Mouse (Mus musculus) adrenal gland, postnatal 10 days (tissue): ENCODE measurements around the gene Agbl5. TPM values are rescaled to one million over a fixed set of nuclear protein-coding genes. Genes with fewer than 3 reads are reported as not detected.

Source experiments
- DNase-seq: peaks from one replicate; pipeline ENCODE4 v3.0.0; 2021; ENCODE audit warnings: mixed read lengths
- total RNA-seq, 2 experiments: library from RNA; stranded (reverse); gene quantifications; 2 replicates each; pipeline ENCODE4 v1.2.3; 2021

Gene Agbl5
- total RNA-seq, 2 experiments from 2014 or later: 12.4 to 17.0 TPM

- no peak for DNase-seq
Measured at GRCm38 (mm10) chr5:30920621-30921020, 32.1 kb downstream of the Agbl5 start.

DNA sequence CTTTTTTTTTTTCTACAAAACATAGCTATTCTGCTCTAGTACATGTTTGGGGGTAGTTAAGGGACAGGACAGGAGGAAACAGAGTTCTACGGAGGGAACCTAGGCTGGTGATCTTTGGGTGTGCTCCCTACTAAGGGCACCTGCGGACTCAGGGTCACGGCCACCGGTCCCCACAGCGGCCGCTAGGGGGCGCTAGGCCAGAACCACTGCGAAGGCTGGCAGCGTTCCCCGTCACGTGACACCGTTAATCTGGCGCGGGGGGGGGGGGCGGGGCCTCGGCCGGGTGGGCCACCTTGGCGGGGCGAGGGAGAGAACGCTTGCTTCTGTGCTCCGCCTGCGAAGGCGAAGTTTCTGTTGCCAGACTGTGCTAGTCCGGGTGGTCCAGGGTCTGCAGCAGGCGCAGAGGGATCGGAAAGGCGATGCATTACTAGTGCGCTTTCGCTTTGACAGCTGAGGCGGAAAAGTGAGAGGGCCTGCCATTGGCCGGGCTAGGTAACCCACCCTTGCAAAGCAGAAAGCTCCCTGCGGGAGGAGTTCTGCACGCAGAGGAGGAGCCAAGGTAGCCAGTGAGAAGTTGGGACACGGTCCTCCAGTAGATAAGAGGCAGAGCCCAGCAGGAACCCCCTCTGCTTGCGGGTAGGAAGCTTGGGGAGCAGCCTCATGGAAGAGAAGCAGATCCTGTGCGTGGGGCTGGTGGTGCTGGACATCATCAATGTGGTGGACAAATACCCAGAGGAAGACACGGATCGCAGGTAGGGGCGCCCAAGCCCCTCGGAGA is 33.0 kb downstream of the Agbl5 start, which contains the start of gene Khk:
Gene Khk (plus strand): TSS at position 176 of the 778 bp plus-strand sequence.
- peak; percentile 96 for DNase-seq

GRCm38 (mm10) chr5:30922581-30923041 is 34.1 kb downstream of the Agbl5 start:
- DNase-seq: no peak

DNA sequence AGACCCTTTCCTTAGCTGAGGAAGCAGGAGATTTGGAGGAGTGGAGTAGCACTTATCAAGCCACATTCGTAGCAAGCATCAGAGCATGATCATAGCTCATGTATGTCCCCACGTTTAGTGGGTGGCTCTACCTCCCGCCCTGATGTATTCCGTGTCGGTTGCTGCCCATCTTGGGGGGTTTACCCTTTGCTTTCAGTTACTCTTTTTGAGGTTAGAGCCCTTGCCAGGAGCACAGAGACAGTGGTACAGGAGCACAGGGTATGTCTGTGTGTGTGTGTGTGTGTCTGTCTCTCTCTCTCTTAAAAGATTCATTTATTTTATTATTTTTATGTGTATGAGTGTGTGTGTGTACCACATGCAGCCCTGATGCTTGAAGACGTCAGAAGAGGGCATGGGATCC is 34.6 kb downstream of the Agbl5 start:
- no peak for DNase-seq

GRCm38 (mm10) chr5:30924614-30925013 is 36.1 kb downstream of the Agbl5 start:
- DNase-seq: no peak

DNA sequence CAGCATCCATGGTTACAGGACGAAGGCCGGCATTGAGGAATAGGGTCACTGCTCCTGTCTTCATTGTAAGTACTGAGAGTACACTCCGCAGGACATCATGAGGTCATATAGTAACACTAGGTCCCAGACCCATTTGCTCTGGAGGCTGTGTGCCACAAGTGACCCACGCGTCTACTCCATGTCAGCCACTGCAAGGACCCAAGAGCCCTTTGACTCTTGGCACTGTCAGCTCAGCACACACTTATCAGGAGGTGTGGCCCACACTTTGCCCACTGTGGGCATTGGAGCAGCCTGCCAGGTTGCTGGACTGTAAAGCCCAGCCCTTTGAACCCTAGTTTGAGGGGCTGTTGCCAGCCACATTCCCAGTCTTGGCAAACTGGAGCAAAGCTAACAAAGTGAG is 36.7 kb downstream of the Agbl5 start:
- no peak for DNase-seq

DNA sequence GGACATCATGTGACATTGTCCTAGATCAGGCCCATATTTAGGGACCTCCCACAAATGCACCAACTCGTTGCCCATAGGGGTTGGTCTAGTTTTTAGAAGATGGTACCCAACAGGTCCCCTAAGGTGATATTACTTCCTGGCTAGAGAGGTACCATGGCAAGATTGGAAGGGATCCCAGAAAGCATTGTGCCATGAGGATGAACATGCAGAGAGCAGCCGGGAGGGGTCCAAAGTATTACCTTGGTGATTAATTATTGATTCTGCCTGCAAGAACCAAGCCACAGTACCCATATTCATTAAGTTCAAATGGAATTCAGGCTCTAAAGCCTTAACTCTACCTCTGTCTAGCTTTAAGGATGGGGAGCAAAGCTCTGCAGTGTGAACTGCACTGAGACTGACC is 37.6 kb downstream of the Agbl5 start:
- DNase-seq: no peak

GRCm38 (mm10) chr5:30927945-30928529 is 39.5 kb downstream of the Agbl5 start:
- peak; percentile 49 for DNase-seq

DNA sequence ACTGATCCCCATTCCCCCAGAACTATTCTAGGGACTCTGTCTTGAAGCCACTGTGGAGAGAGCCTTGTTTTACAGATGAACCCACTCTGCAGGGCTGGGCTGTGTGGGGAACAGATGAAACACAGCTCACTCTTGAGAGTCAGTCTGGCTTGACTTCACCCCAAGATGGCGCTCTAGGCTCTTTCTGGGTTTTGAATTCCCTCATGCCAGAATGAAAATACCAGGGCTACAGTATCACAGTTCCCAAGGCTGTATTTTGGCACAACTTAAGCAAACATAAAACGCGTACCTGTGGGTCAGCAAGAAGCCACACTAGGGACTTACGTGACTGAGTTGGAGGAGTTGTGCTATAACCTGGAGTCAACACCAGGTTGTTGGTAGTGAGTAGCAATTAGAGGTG is 41.6 kb downstream of the Agbl5 start:
- peak; percentile 85 for DNase-seq

- no peak for DNase-seq
Measured at GRCm38 (mm10) chr5:30930846-30931245, 42.4 kb downstream of the Agbl5 start.

GRCm38 (mm10) chr5:30931378-30931777 is 42.9 kb downstream of the Agbl5 start:
- DNase-seq: no peak

DNA sequence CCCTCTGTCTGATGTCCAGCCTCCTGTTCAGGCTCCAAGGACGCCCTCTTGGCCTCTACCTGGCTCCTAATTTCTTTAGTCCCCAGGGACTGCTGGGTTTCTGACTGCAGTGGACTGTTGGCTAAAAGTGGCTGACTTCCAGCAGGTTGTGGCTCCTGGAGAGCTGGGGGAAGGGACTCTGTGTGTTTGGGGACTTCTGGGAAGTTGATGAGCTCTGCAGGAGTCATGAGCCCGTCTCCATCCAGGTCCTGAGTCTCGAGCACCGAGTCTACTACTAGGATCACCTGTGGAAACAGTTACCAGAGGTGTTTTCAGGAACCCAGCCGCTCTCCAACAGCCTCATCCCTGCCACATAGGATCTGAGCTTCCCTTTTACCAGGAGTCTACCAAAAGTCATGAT is 45.2 kb downstream of the Agbl5 start:
- DNase-seq: no peak

- DNase-seq: no peak
Measured at GRCm38 (mm10) chr5:30934725-30935461, 46.4 kb downstream of the Agbl5 start.

DNA sequence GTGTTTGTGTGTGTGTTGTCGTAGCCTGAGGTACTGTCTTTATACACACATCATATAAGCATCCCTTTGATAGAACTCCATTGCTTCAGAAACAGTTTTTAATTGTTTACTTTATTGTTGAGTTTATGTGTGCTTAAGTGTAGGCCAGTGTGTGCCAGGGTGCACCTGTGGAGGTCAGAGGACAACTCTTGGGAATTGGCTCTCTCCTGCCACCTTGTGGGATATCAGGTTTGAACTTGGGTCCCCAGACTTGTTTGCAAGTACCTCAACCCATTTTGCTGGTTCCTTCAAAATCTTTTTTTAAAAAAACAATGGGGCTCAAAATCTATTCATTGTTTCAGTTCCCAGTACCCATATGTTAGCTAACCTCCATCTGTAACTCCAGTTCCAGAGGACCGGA is 54.5 kb downstream of the Agbl5 start:
- no peak for DNase-seq

- no peak for DNase-seq
Measured at GRCm38 (mm10) chr5:30944344-30944743, 55.9 kb downstream of the Agbl5 start.

GRCm38 (mm10) chr5:30944956-30945781 is 56.7 kb downstream of the Agbl5 start, which contains the start of gene Cgref1:
Cgref1 (minus strand) TSS chr5:30945591.
- peak; percentile 79 for DNase-seq

GRCm38 (mm10) chr5:30948620-30949019 is 60.1 kb downstream of the Agbl5 start:
- DNase-seq: no peak

- peak; percentile 95 for DNase-seq
Measured at GRCm38 (mm10) chr5:30949654-30950326, 61.3 kb downstream of the Agbl5 start.

DNA sequence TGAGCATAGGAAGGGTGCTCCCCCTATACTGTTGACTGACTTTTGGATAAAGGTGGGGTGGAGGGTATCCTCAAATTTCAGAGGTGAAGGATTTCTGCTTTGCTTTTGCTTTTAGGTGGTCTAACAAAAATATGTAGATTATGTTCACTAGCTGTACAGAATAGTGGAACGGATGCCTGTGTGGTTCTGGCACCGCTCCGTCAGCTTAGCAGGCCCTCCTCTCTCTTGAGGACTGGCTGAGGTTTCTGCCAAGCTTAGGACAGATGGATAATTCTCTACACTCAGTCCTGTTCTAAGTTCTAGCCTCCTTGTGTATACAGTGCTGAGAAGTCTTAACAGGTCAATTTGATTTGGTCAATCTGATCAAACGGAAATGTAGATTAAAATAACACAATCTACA is 62.0 kb downstream of the Agbl5 start:
- DNase-seq: peak; percentile 52

GRCm38 (mm10) chr5:30950922-30951321 is 62.4 kb downstream of the Agbl5 start:
- no peak for DNase-seq

DNA sequence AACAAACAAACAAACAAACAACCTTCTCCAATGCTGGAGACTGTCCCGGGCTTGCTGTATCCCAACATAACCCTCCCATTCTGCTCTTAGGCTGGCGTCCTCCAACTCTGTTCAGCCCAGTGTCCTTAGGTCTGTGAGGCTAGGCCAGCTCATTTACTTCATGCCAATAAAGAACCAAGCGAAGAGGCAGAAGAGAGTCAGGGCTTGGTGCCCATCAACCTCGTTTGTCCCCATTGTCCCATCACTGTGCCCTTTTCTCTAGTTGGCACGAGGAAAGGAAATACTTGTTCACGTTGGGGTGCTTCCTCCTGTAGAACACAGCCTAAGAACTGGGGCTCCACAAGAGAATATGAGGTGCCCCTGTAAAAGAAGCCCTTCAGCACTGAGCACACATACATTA is 63.2 kb downstream of the Agbl5 start:
- no peak for DNase-seq

- no peak for DNase-seq
Measured at GRCm38 (mm10) chr5:30952551-30952950, 64.1 kb downstream of the Agbl5 start.
